Mouse (Mus musculus) limb, embryonic 14.5 days (tissue): ENCODE measurements around the gene 0610040J01Rik. TPM values are rescaled to one million over a fixed set of nuclear protein-coding genes. Genes with fewer than 3 reads are reported as not detected.

Experiments
- ATAC-seq: fragments of 200-750 bp; cut with Nextera tagmentation; 2 replicates; pipeline ENCODE4 v1.8.0; 2017; ENCODE audit warnings: low read depth, moderate number of reproducible peaks, moderate TSS enrichment; ENCODE audit not compliant: low FRiP score
- DNase-seq: peaks from one replicate; pipeline ENCODE4 v3.0.0-alpha.2; 2015; ENCODE audit warnings: low spot score
- H3K27ac ChIP-seq: fragments of 300-500 bp; sonication (generic); replicated peaks from 2 replicates; pipeline ENCODE4 v1.5.1; 2014; ENCODE audit warnings: low read depth, mild to moderate bottlenecking, low read length, moderate library complexity, mixed read lengths
- H3K27me3 ChIP-seq: fragments of 300-500 bp; sonication (generic); 2 replicates; pipeline ENCODE4 v1.6.1; 2014; ENCODE audit warnings: low read length, mixed read lengths; ENCODE audit not compliant: control insufficient read depth, insufficient read depth
- H3K36me3 ChIP-seq: fragments of 300-500 bp; sonication (generic); 2 replicates; pipeline ENCODE4 v1.6.1; 2014; ENCODE audit warnings: mild to moderate bottlenecking, low read length, moderate library complexity, mixed read lengths; ENCODE audit not compliant: control insufficient read depth, insufficient read depth
- H3K4me1 ChIP-seq: fragments of 300-500 bp; sonication (generic); 2 replicates; pipeline ENCODE4 v1.6.1; 2014; ENCODE audit warnings: antibody characterized with exemption, low read length, mixed read lengths; ENCODE audit not compliant: control insufficient read depth, insufficient read depth
- H3K4me2 ChIP-seq: fragments of 300-500 bp; sonication (generic); replicated peaks from 2 replicates; pipeline ENCODE4 v1.6.1; 2014; ENCODE audit warnings: low read depth, mild to moderate bottlenecking, low read length, moderate library complexity; ENCODE audit not compliant: severe bottlenecking
- H3K4me3 ChIP-seq: fragments of 300-500 bp; sonication (generic); replicated peaks from 2 replicates; pipeline ENCODE4 v1.5.1; 2014; ENCODE audit warnings: low read length
- H3K9ac ChIP-seq: fragments of 300-500 bp; sonication (generic); 2 replicates; pipeline ENCODE4 v1.6.1; 2014; ENCODE audit warnings: mild to moderate bottlenecking, low read depth, low read length, moderate library complexity; ENCODE audit not compliant: severe bottlenecking
- H3K9me3 ChIP-seq: fragments of 300-500 bp; sonication (generic); 2 replicates; pipeline ENCODE4 v1.6.1; 2016; ENCODE audit warnings: low read length; ENCODE audit not compliant: control insufficient read depth
- POLR2A ChIP-seq: fragments of 200-500 bp; IDR thresholded peaks from 2 replicates; pipeline ENCODE4 v1.8.0; 2012; ENCODE audit warnings: inconsistent platforms, mild to moderate bottlenecking, moderate library complexity, borderline replicate concordance; ENCODE audit not compliant: insufficient read depth, insufficient read length; ENCODE audit errors: extremely low read depth
- WGBS: fragments of 180-500 bp; shearing (Covaris S2); extraction: QIAGEN DNeasy Blood & Tissue Kit; methylation state at CpG from one replicate; pipeline ENCODE4 v1.1.7; 2014; 5-methylcytosine and 5-hydroxymethylcytosine counted together
- polyA plus RNA-seq, 2 experiments: library from polyadenylated mRNA; depleted of rRNA in 1 of 2; stranded (reverse) in 1 of 2; unstranded in 1 of 2; fragments of >200 nt; fragmentation: Nextera tagmentation in 1 of 2; extraction: Ambion mirVana in 1 of 2; gene quantifications; 2 replicates each; pipeline versions ENCODE4 v1.2.1 to v1.2.3; 2012 to 2014

0610040J01Rik gene
- polyA plus RNA-seq, 2 experiments = 3.0 to 3.8 TPM

GRCm38 (mm10) chr5:63932829-63933228 is 120.7 kb downstream of the 0610040J01Rik start:
- Histone ChIP-seq H3K27ac (no peak overlapping the region), H3K4me3 (no peak overlapping the region), H3K4me1 (no peaks in the 10 kb centered on the region), H3K9me3 (no peaks in the 10 kb centered on the region), H3K9ac (no peak overlapping the region), H3K4me2 (no peak overlapping the region), H3K36me3 (peaks cover 13% of the 10 kb centered on the region; the same call in 1 of the 2 replicates), H3K27me3 (no peaks in the 10 kb centered on the region)
- no peak for ATAC-seq
- DNase-seq = peak; percentile 40
- no peak for TF ChIP-seq POLR2A
- WGBS = 49% methylated on average over 10 of the region's 10 CpGs

- Histone ChIP-seq H3K36me3 (peaks cover 9% of the 10 kb centered on the region; the same call in 1 of the 2 replicates), H3K9me3 (no peaks in the 10 kb centered on the region), H3K27ac (no peak overlapping the region), H3K4me3 (no peak overlapping the region), H3K27me3 (no peaks in the 10 kb centered on the region), H3K9ac (no peak overlapping the region), H3K4me1 (no peaks in the 10 kb centered on the region), H3K4me2 (no peak overlapping the region)
- TF ChIP-seq POLR2A = no peak
- ATAC-seq = no peak
- no peak for DNase-seq
- WGBS = 82% methylated on average over 6 of the region's 6 CpGs
These were observed 123.4 kb downstream of the 0610040J01Rik start for GRCm38 (mm10) chr5:63935581-63935980.

GRCm38 (mm10) chr5:63936740-63937139 is 124.6 kb downstream of the 0610040J01Rik start:
- no peak for TF ChIP-seq POLR2A
- ATAC-seq (no peak), DNase-seq (no peak)
- 84% methylated on average over 6 of the region's 6 CpGs for WGBS
- no peaks in the 10 kb centered on the region for H3K27me3 ChIP-seq
- H3K27ac ChIP-seq = no peak overlapping the region
- no peak overlapping the region for H3K9ac ChIP-seq
- no peaks in the 10 kb centered on the region for H3K4me1 ChIP-seq
- no peaks in the 10 kb centered on the region for H3K9me3 ChIP-seq
- H3K4me2 ChIP-seq = no peak overlapping the region
- H3K4me3 ChIP-seq = no peak overlapping the region
- peaks cover 9% of the 10 kb centered on the region; the same call in 1 of the 2 replicates for H3K36me3 ChIP-seq

DNA sequence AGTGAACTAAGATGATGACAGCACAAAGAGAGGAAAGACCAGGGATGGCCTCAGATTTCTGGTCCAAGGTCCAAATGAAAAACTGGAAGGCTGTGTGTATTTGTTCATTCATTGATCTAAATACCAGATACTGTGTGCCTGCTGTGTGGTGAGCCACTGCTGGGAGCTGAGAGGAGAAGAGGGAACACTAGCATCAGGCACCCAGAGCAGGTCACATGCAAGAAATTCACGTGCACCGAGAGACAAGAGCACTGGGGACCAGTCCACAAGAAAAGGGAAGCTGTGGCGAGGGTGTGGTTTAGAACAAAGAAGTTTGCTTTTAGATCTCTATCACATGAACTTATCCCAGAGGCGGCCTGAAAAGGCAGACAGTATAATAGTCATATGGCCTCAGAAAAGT is 126.4 kb downstream of the 0610040J01Rik start:
- Histone ChIP-seq H3K4me2 (no peak overlapping the region), H3K27me3 (no peaks in the 10 kb centered on the region), H3K9ac (no peak overlapping the region), H3K4me1 (no peaks in the 10 kb centered on the region), H3K36me3 (peaks cover 9% of the 10 kb centered on the region; the same call in 1 of the 2 replicates), H3K9me3 (no peaks in the 10 kb centered on the region), H3K27ac (no peak overlapping the region), H3K4me3 (no peak overlapping the region)
- ATAC-seq (no peak), DNase-seq (no peak)
- no peak for TF ChIP-seq POLR2A
- WGBS = 83% methylated on average over 4 of the region's 4 CpGs

DNA sequence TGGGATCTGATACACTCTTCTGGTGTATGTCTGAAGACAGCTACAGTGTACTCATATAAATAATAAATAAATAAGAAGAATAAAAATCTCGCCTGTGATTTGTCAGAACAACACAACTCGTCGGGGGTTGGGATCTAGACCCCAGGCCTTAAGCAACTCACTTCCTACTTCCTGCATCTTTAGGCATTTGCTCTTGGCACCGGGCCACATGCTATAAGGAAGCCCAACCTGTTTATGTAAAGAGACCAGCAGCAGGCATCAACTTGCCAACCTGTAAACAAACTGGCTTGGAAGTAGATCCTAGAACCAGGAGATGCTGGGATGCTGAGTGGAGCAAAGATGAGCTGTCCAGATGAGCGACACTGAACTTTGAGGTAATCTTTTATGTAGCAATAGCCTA is 129.7 kb downstream of the 0610040J01Rik start:
- Histone ChIP-seq H3K4me3 (no peak overlapping the region), H3K4me2 (no peak overlapping the region), H3K36me3 (no peaks in the 10 kb centered on the region; the same call in 1 of the 2 replicates), H3K27me3 (no peaks in the 10 kb centered on the region), H3K27ac (no peak overlapping the region), H3K4me1 (no peaks in the 10 kb centered on the region), H3K9ac (no peak overlapping the region), H3K9me3 (no peaks in the 10 kb centered on the region)
- DNase-seq (peak; percentile 16), ATAC-seq (no peak)
- TF ChIP-seq POLR2A = no peak
- WGBS = 63% methylated on average over 5 of the region's 5 CpGs

GRCm38 (mm10) chr5:63943291-63943690 is 131.1 kb downstream of the 0610040J01Rik start:
- Histone ChIP-seq H3K27me3 (no peaks in the 10 kb centered on the region), H3K36me3 (no peaks in the 10 kb centered on the region), H3K4me3 (no peak overlapping the region), H3K9me3 (no peaks in the 10 kb centered on the region), H3K9ac (no peak overlapping the region), H3K4me1 (no peaks in the 10 kb centered on the region), H3K27ac (no peak overlapping the region), H3K4me2 (no peak overlapping the region)
- WGBS = 89% methylated on average over 9 of the region's 9 CpGs
- no peak for DNase-seq
- no peak for TF ChIP-seq POLR2A
- no peak for ATAC-seq
